Mouse (Mus musculus): ENCODE measurements around the gene Hmgb1. TPM values are rescaled to one million over a fixed set of nuclear protein-coding genes. Genes with fewer than 3 reads are reported as not detected.

The Hmgb1 gene
- total RNA-seq, 2 experiments from 2014 or later, result 127 to 133 TPM

GRCm38 (mm10) chr5:148999802-149000201 is 184.5 kb downstream of the Hmgb1 start:
- DNase-seq (ENCODE audit: low spot score in 2 of 2), result no peak

- DNase-seq (ENCODE audit: low spot score in 2 of 2), result no peak
Measured at GRCm38 (mm10) chr5:148998512-148998911, 185.8 kb downstream of the Hmgb1 start.

GRCm38 (mm10) chr5:148996709-148997037 is 187.6 kb downstream of the Hmgb1 start:
- no peak for DNase-seq (ENCODE audit: low spot score in 2 of 2)

Other genes starting within 250 kb of the Hmgb1 start
- gene Gm42791, start 189.3 kb downstream of the Hmgb1 start, total RNA-seq (2021), result 10 to 100 TPM; 32.0 to 32.9 TPM
- gene Uspl1, start 139 bp downstream of the Hmgb1 start, total RNA-seq (2021), result 10 to 100 TPM; 37.9 to 38.3 TPM
- 10 to 100 TPM; 11.5 to 12.0 TPM for gene Alox5ap, start 80.3 kb upstream of the Hmgb1 start, total RNA-seq (2021)
- gene Medag, start 227.3 kb upstream of the Hmgb1 start, total RNA-seq (2021), result 1 to 10 TPM; 3.2 to 3.6 TPM